Mouse (Mus musculus): ENCODE measurements around the gene Macf1. TPM values are rescaled to one million over a fixed set of nuclear protein-coding genes. Genes with fewer than 3 reads are reported as not detected.

Gene Macf1
- polyA plus RNA-seq, 1 experiment from 2014 or later = 114 TPM

GRCm38 (mm10) chr4:123431936-123432335 lies 252.2 kb downstream of the Macf1 start:
- H3K9me3 ChIP-seq (ENCODE audit: control insufficient read depth, low read length) = no peaks in the 10 kb centered on the region
- H3K4me3 ChIP-seq (ENCODE audit: low read depth, low read length) = no peak overlapping the region
- peaks cover 12% of the 10 kb centered on the region for H3K36me3 ChIP-seq (ENCODE audit: control insufficient read depth, insufficient read depth, low read length)
- H3K4me1 ChIP-seq (replicated peaks; ENCODE audit: control insufficient read depth, insufficient read depth, low read length) = no peaks in the 10 kb centered on the region
- 84% methylated on average over 12 of the region's 12 CpGs for WGBS
- no peak overlapping the region for H3K4me2 ChIP-seq (replicated peaks; ENCODE audit: low read depth, low read length)
- H3K9ac ChIP-seq (ENCODE audit: low read depth, low read length) = no peak overlapping the region
- no peak overlapping the region for H3K27ac ChIP-seq (ENCODE audit: low read depth, low read length)
- no peak for ATAC-seq (ENCODE audit: low FRiP score)
- no peak for DNase-seq (ENCODE audit: low spot score)
- no peaks in the 10 kb centered on the region for H3K27me3 ChIP-seq (ENCODE audit: control insufficient read depth, insufficient read depth, low read length)

GRCm38 (mm10) chr4:123427900-123428684 lies 256.1 kb downstream of the Macf1 start:
- no peaks in the 10 kb centered on the region for H3K9me3 ChIP-seq (ENCODE audit: control insufficient read depth, low read length)
- no peak for ATAC-seq (ENCODE audit: low FRiP score)
- H3K36me3 ChIP-seq (ENCODE audit: control insufficient read depth, insufficient read depth, low read length) = peaks cover 5% of the 10 kb centered on the region
- H3K27ac ChIP-seq (ENCODE audit: low read depth, low read length) = no peak overlapping the region
- H3K27me3 ChIP-seq (ENCODE audit: control insufficient read depth, insufficient read depth, low read length) = no peaks in the 10 kb centered on the region
- no peak for DNase-seq (ENCODE audit: low spot score)
- no peak overlapping the region for H3K4me3 ChIP-seq (ENCODE audit: low read depth, low read length)
- no peaks in the 10 kb centered on the region for H3K4me1 ChIP-seq (replicated peaks; ENCODE audit: control insufficient read depth, insufficient read depth, low read length)
- WGBS = 92% methylated on average over 5 of the region's 5 CpGs
- no peak overlapping the region for H3K9ac ChIP-seq (ENCODE audit: low read depth, low read length)
- H3K4me2 ChIP-seq (replicated peaks; ENCODE audit: low read depth, low read length) = no peak overlapping the region

GRCm38 (mm10) chr4:123427271-123427899 lies 256.8 kb downstream of the Macf1 start:
- Histone ChIP-seq H3K27me3 (ENCODE audit: control insufficient read depth, insufficient read depth, low read length) (no peaks in the 10 kb centered on the region), H3K9me3 (ENCODE audit: control insufficient read depth, low read length) (no peaks in the 10 kb centered on the region), H3K4me2 (replicated peaks; ENCODE audit: low read depth, low read length) (no peak overlapping the region), H3K4me3 (ENCODE audit: low read depth, low read length) (no peak overlapping the region), H3K36me3 (ENCODE audit: control insufficient read depth, insufficient read depth, low read length) (0 out of 2 replicates have a peak, but pooled peaks cover 2% of the 10 kb centered on the region), H3K9ac (ENCODE audit: low read depth, low read length) (no peak overlapping the region), H3K27ac (ENCODE audit: low read depth, low read length) (no peak overlapping the region), H3K4me1 (replicated peaks; ENCODE audit: control insufficient read depth, insufficient read depth, low read length) (no peaks in the 10 kb centered on the region)
- DNase-seq (ENCODE audit: low spot score) (no peak), ATAC-seq (ENCODE audit: low FRiP score) (no peak)
- WGBS = 84% methylated on average over 9 of the region's 9 CpGs

DNA sequence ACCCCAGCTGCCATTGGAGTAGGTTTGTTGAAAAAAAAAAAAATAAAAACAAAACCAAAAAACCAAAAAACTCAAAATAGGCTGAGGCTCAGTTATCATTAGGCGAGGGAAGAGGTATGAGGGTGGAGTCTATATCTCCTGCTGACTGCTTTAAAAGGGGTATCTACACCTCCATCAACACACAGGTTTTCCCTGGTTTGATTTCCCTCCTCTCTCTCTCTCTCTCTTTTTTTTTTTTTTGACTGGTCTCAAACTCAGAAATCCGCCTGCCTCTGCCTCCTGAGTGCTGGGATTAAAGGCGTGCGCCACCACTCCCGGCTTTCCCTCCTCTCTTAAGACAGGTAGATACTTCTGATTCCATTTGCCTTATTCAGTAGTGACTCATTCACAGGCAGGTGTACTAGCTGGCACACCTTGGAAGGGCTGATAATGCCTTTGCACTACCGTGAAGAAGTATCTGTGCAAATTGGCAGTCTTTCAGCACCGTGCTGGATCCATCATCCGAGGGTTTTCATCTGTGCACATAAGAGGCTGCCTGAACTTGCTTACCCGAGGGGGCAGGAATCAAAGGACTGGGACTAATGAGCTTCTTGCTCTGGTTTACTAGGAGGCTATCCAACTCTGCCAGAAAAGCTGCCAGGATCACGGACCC lies 257.6 kb downstream of the Macf1 start:
- Histone ChIP-seq H3K9ac (ENCODE audit: low read depth, low read length) (no peak overlapping the region), H3K9me3 (ENCODE audit: control insufficient read depth, low read length) (no peaks in the 10 kb centered on the region), H3K4me3 (ENCODE audit: low read depth, low read length) (no peak overlapping the region), H3K27me3 (ENCODE audit: control insufficient read depth, insufficient read depth, low read length) (no peaks in the 10 kb centered on the region), H3K36me3 (ENCODE audit: control insufficient read depth, insufficient read depth, low read length) (0 out of 2 replicates have a peak, but pooled peaks cover 2% of the 10 kb centered on the region), H3K4me2 (replicated peaks; ENCODE audit: low read depth, low read length) (no peak overlapping the region), H3K4me1 (replicated peaks; ENCODE audit: control insufficient read depth, insufficient read depth, low read length) (no peaks in the 10 kb centered on the region), H3K27ac (ENCODE audit: low read depth, low read length) (no peak overlapping the region)
- 93% methylated on average over 10 of the region's 10 CpGs for WGBS
- ATAC-seq (ENCODE audit: low FRiP score) (no peak), DNase-seq (ENCODE audit: low spot score) (no peak)

- no peak overlapping the region for H3K4me2 ChIP-seq (replicated peaks; ENCODE audit: low read depth, low read length)
- H3K4me1 ChIP-seq (replicated peaks; ENCODE audit: control insufficient read depth, insufficient read depth, low read length) = no peaks in the 10 kb centered on the region
- 86% methylated on average over 1 of the region's 1 CpGs for WGBS
- DNase-seq (ENCODE audit: low spot score) (no peak), ATAC-seq (ENCODE audit: low FRiP score) (no peak)
- H3K9ac ChIP-seq (ENCODE audit: low read depth, low read length) = no peak overlapping the region
- no peak overlapping the region for H3K27ac ChIP-seq (ENCODE audit: low read depth, low read length)
- H3K36me3 ChIP-seq (ENCODE audit: control insufficient read depth, insufficient read depth, low read length) = 0 out of 2 replicates have a peak, but pooled peaks cover 2% of the 10 kb centered on the region
- H3K27me3 ChIP-seq (ENCODE audit: control insufficient read depth, insufficient read depth, low read length) = no peaks in the 10 kb centered on the region
- no peak overlapping the region for H3K4me3 ChIP-seq (ENCODE audit: low read depth, low read length)
- no peaks in the 10 kb centered on the region for H3K9me3 ChIP-seq (ENCODE audit: control insufficient read depth, low read length)
These were observed 258.4 kb downstream of the Macf1 start for GRCm38 (mm10) chr4:123425672-123426272.

DNA sequence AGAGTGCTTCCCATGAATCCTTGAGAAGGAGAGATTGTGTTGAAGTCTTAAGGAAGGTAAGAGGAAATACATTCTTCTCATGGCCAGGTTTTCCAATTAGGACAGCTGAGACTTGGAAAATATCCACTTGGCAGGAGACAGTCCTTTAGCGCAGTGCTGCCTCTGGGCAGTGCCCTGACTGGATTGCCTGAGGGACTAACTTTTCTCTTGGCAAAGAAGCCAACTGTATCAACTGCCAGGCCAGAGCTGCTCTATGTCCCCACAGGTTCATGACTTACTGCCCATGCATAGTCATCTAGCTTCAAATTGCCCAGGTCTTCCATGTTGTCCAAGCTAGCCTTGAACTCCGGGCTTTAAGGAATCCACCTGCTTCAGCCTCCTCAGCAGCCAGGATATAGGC lies 260.1 kb downstream of the Macf1 start:
- Histone ChIP-seq H3K36me3 (ENCODE audit: control insufficient read depth, insufficient read depth, low read length) (0 out of 2 replicates have a peak, but pooled peaks cover 2% of the 10 kb centered on the region), H3K4me1 (replicated peaks; ENCODE audit: control insufficient read depth, insufficient read depth, low read length) (no peaks in the 10 kb centered on the region), H3K27me3 (ENCODE audit: control insufficient read depth, insufficient read depth, low read length) (no peaks in the 10 kb centered on the region), H3K4me3 (ENCODE audit: low read depth, low read length) (no peak overlapping the region), H3K4me2 (replicated peaks; ENCODE audit: low read depth, low read length) (no peak overlapping the region), H3K9me3 (ENCODE audit: control insufficient read depth, low read length) (no peaks in the 10 kb centered on the region), H3K9ac (ENCODE audit: low read depth, low read length) (no peak overlapping the region), H3K27ac (ENCODE audit: low read depth, low read length) (no peak overlapping the region)
- WGBS = 100% methylated on average over 2 of the region's 2 CpGs
- ATAC-seq (ENCODE audit: low FRiP score) = no peak
- DNase-seq (ENCODE audit: low spot score) = no peak

DNA sequence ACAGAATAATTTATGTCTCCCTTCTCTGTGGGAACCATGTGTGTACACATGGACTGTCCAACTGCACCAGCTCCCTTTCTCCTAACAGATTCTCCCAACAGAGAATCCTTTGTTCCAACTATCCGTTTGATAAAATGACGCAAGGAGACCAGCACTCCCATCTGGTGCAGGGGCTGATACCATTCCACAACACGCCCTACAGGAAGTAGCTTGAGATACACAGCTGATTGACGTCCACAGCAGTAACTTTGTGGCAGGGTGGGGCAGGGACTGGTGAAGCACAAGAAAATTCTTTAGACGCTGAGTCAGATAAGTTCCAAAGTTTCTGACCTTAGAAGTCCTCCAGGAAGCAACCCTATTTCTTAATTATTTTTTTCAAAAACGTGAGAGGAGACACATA lies 261.3 kb downstream of the Macf1 start:
- no peak overlapping the region for H3K4me2 ChIP-seq (replicated peaks; ENCODE audit: low read depth, low read length)

GRCm38 (mm10) chr4:123418032-123418431 lies 266.1 kb downstream of the Macf1 start:
- no peaks in the 10 kb centered on the region for H3K36me3 ChIP-seq (ENCODE audit: control insufficient read depth, insufficient read depth, low read length)
- H3K9ac ChIP-seq (ENCODE audit: low read depth, low read length) = no peak overlapping the region
- ATAC-seq (ENCODE audit: low FRiP score) (no peak), DNase-seq (ENCODE audit: low spot score) (no peak)
- no peaks in the 10 kb centered on the region for H3K9me3 ChIP-seq (ENCODE audit: control insufficient read depth, low read length)
- no peak overlapping the region for H3K4me3 ChIP-seq (ENCODE audit: low read depth, low read length)
- H3K27me3 ChIP-seq (ENCODE audit: control insufficient read depth, insufficient read depth, low read length) = no peaks in the 10 kb centered on the region
- no peaks in the 10 kb centered on the region for H3K4me1 ChIP-seq (replicated peaks; ENCODE audit: control insufficient read depth, insufficient read depth, low read length)
- whole genome bisulfite sequencing = 88% methylated on average over 3 of the region's 3 CpGs
- H3K4me2 ChIP-seq (replicated peaks; ENCODE audit: low read depth, low read length) = no peak overlapping the region
- H3K27ac ChIP-seq (ENCODE audit: low read depth, low read length) = no peak overlapping the region

More for the DNA sequence above, 261.3 kb downstream of the Macf1 start:
- Histone ChIP-seq H3K4me1 (replicated peaks; ENCODE audit: control insufficient read depth, insufficient read depth, low read length) (no peaks in the 10 kb centered on the region), H3K9ac (ENCODE audit: low read depth, low read length) (no peak overlapping the region), H3K27ac (ENCODE audit: low read depth, low read length) (no peak overlapping the region), H3K9me3 (ENCODE audit: control insufficient read depth, low read length) (no peaks in the 10 kb centered on the region), H3K4me3 (ENCODE audit: low read depth, low read length) (no peak overlapping the region), H3K36me3 (ENCODE audit: control insufficient read depth, insufficient read depth, low read length) (0 out of 2 replicates have a peak, but pooled peaks cover 2% of the 10 kb centered on the region), H3K27me3 (ENCODE audit: control insufficient read depth, insufficient read depth, low read length) (no peaks in the 10 kb centered on the region)
- DNase-seq (ENCODE audit: low spot score) (no peak), ATAC-seq (ENCODE audit: low FRiP score) (no peak)
- WGBS = 71% methylated on average over 6 of the region's 6 CpGs
